Mouse (Mus musculus): ENCODE data around the gene Crtc3.

DNA sequence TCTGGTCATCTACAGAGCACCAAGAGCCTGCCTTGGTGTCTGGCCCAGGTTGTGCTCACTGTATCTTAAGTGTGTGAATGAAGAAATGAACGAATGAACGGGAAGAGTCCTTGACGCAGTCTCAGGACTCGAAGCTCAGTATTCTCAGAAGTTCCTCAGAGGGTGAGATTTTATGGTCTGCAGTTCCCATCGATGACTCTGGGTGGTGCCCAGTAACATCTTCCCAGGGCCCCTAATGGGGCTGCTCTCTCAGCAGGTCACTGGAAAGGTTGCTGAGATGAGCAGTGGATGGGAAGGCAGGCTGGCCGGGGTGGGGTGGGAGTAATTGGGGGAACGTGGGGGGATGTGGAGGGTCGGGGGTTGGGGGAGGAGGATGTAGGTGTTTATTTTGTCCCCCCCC, 130.6 kb downstream of the Crtc3 start:
- TF ChIP-seq EP300 (IDR thresholded peaks at IDR 0.05; ENCODE audit: low read depth in 1 of 2, low read length in 2 of 2) (no peak), ZNF384 (IDR thresholded peaks at IDR 0.05; ENCODE audit: low read depth, low read length) (no peak), TCF12 (IDR thresholded peaks at IDR 0.05; ENCODE audit: low read depth, low read length) (no peak), RAD21 (IDR thresholded peaks at IDR 0.05; ENCODE audit: low read depth, low read length) (peak; percentile 29), POLR2A (IDR thresholded peaks at IDR 0.05; ENCODE audit: control insufficient read depth in 1 of 2, insufficient read depth in 1 of 2, low read depth in 1 of 2, low read length in 2 of 2, poor library complexity in 1 of 2) (no peak), USF1 (IDR thresholded peaks at IDR 0.05; ENCODE audit: low read depth, low read length) (no peak), CTCF (IDR thresholded peaks at IDR 0.05 in 2 of 3, conservative IDR thresholded peaks at IDR 0.05 in 1 of 3; ENCODE audit: control insufficient read depth in 1 of 3, insufficient read depth in 1 of 3, low read depth in 2 of 3, low read length in 3 of 3, poor library complexity in 1 of 3, severe bottlenecking in 1 of 3) (peak in 2 of 3 experiments; percentile 23 to 50; a peak in 2 of 6 replicates), GATA1 (IDR thresholded peaks at IDR 0.05; ENCODE audit: low read depth, low read length) (no peak), GABPA (IDR thresholded peaks at IDR 0.05; ENCODE audit: low read depth, low read length) (no peak), MAX (IDR thresholded peaks at IDR 0.05; ENCODE audit: low read length) (no peak)
